Mouse (Mus musculus): ENCODE results near the gene Gjb4. TPM values are rescaled to one million over a fixed set of nuclear protein-coding genes. Genes with fewer than 3 reads are reported as not detected.

The Gjb4 gene
- total and polyA plus RNA-seq, 2 experiments: not detected

GRCm38 (mm10) chr4:127370447-127370846, 16.6 kb upstream of the Gjb4 start:
- no peak for DNase-seq (ENCODE audit: extremely low read depth, low read depth, low spot score)
- Histone ChIP-seq H3K4me1 (ENCODE audit: control insufficient read depth, insufficient read depth, low read length) (no peaks in the 10 kb centered on the region), H3K4me3 (ENCODE audit: insufficient read depth, low read depth, low read length) (no peak overlapping the region), H3K36me3 (ENCODE audit: control insufficient read depth, insufficient read depth, low read length) (no peaks in the 10 kb centered on the region), H3K9ac (ENCODE audit: low read depth, low read length) (no peak overlapping the region), H3K27me3 (ENCODE audit: control insufficient read depth, insufficient read depth, low read length) (no peaks in the 10 kb centered on the region), H3K27ac (replicated peaks; ENCODE audit: insufficient read depth, low read depth, low read length) (no peak overlapping the region), H3K79me2 (ENCODE audit: control insufficient read depth, insufficient read depth, low read length) (no peaks in the 10 kb centered on the region)
- TF ChIP-seq POLR2A (IDR thresholded peaks at IDR 0.05; ENCODE audit: extremely low read depth, insufficient read depth, low read length) (no peak), CTCF (IDR thresholded peaks at IDR 0.05; ENCODE audit: low read depth, low read length) (peak; percentile 30; the same call in 1 of the 2 replicates)
- WGBS: 58% methylated on average over 2 of the region's 2 CpGs

- no peaks in the 10 kb centered on the region for H3K27me3 ChIP-seq (ENCODE audit: control insufficient read depth, insufficient read depth, low read length)
- no peaks in the 10 kb centered on the region for H3K4me1 ChIP-seq (ENCODE audit: control insufficient read depth, insufficient read depth, low read length)
- 29% methylated on average over 13 of the region's 13 CpGs for WGBS
- no peak overlapping the region for H3K9ac ChIP-seq (ENCODE audit: low read depth, low read length)
- H3K4me3 ChIP-seq (ENCODE audit: insufficient read depth, low read depth, low read length): no peak overlapping the region
- TF ChIP-seq CTCF (IDR thresholded peaks at IDR 0.05; ENCODE audit: low read depth, low read length): peak; percentile 99
- no peak for TF ChIP-seq POLR2A (IDR thresholded peaks at IDR 0.05; ENCODE audit: extremely low read depth, insufficient read depth, low read length)
- no peaks in the 10 kb centered on the region for H3K36me3 ChIP-seq (ENCODE audit: control insufficient read depth, insufficient read depth, low read length)
- H3K79me2 ChIP-seq (ENCODE audit: control insufficient read depth, insufficient read depth, low read length): no peaks in the 10 kb centered on the region
- no peak overlapping the region for H3K27ac ChIP-seq (replicated peaks; ENCODE audit: insufficient read depth, low read depth, low read length)
- DNase-seq (ENCODE audit: extremely low read depth, low read depth, low spot score): peak; percentile 14
Observed at GRCm38 (mm10) chr4:127368379-127368973, 14.6 kb upstream of the Gjb4 start.

- no peaks in the 10 kb centered on the region for H3K27me3 ChIP-seq (ENCODE audit: control insufficient read depth, insufficient read depth, low read length)
- H3K79me2 ChIP-seq (ENCODE audit: control insufficient read depth, insufficient read depth, low read length): no peaks in the 10 kb centered on the region
- no peak for TF ChIP-seq CTCF (IDR thresholded peaks at IDR 0.05; ENCODE audit: low read depth, low read length)
- no peak for TF ChIP-seq POLR2A (IDR thresholded peaks at IDR 0.05; ENCODE audit: extremely low read depth, insufficient read depth, low read length)
- no peak overlapping the region for H3K4me3 ChIP-seq (ENCODE audit: insufficient read depth, low read depth, low read length)
- no peak for DNase-seq (ENCODE audit: extremely low read depth, low read depth, low spot score)
- H3K36me3 ChIP-seq (ENCODE audit: control insufficient read depth, insufficient read depth, low read length): no peaks in the 10 kb centered on the region
- H3K9ac ChIP-seq (ENCODE audit: low read depth, low read length): no peak overlapping the region
- no peak overlapping the region for H3K27ac ChIP-seq (replicated peaks; ENCODE audit: insufficient read depth, low read depth, low read length)
- WGBS: 26% methylated on average over 4 of the region's 4 CpGs
- H3K4me1 ChIP-seq (ENCODE audit: control insufficient read depth, insufficient read depth, low read length): no peaks in the 10 kb centered on the region
Observed at GRCm38 (mm10) chr4:127365834-127366233, 12.0 kb upstream of the Gjb4 start.

- H3K27me3 ChIP-seq (ENCODE audit: control insufficient read depth, insufficient read depth, low read length): no peaks in the 10 kb centered on the region
- no peak for DNase-seq (ENCODE audit: extremely low read depth, low read depth, low spot score)
- H3K27ac ChIP-seq (replicated peaks; ENCODE audit: insufficient read depth, low read depth, low read length): no peak overlapping the region
- H3K36me3 ChIP-seq (ENCODE audit: control insufficient read depth, insufficient read depth, low read length): no peaks in the 10 kb centered on the region
- no peaks in the 10 kb centered on the region for H3K79me2 ChIP-seq (ENCODE audit: control insufficient read depth, insufficient read depth, low read length)
- no peaks in the 10 kb centered on the region for H3K4me1 ChIP-seq (ENCODE audit: control insufficient read depth, insufficient read depth, low read length)
- whole genome bisulfite sequencing: 26% methylated on average over 5 of the region's 5 CpGs
- no peak overlapping the region for H3K4me3 ChIP-seq (ENCODE audit: insufficient read depth, low read depth, low read length)
- no peak for TF ChIP-seq CTCF (IDR thresholded peaks at IDR 0.05; ENCODE audit: low read depth, low read length)
- no peak for TF ChIP-seq POLR2A (IDR thresholded peaks at IDR 0.05; ENCODE audit: extremely low read depth, insufficient read depth, low read length)
- no peak overlapping the region for H3K9ac ChIP-seq (ENCODE audit: low read depth, low read length)
Observed at GRCm38 (mm10) chr4:127365433-127365832, 11.6 kb upstream of the Gjb4 start.

- H3K36me3 ChIP-seq (ENCODE audit: control insufficient read depth, insufficient read depth, low read length): no peaks in the 10 kb centered on the region
- no peak overlapping the region for H3K4me3 ChIP-seq (ENCODE audit: insufficient read depth, low read depth, low read length)
- no peaks in the 10 kb centered on the region for H3K79me2 ChIP-seq (ENCODE audit: control insufficient read depth, insufficient read depth, low read length)
- H3K27ac ChIP-seq (replicated peaks; ENCODE audit: insufficient read depth, low read depth, low read length): no peak overlapping the region
- no peaks in the 10 kb centered on the region for H3K27me3 ChIP-seq (ENCODE audit: control insufficient read depth, insufficient read depth, low read length)
- H3K9ac ChIP-seq (ENCODE audit: low read depth, low read length): no peak overlapping the region
- H3K4me1 ChIP-seq (ENCODE audit: control insufficient read depth, insufficient read depth, low read length): no peaks in the 10 kb centered on the region
- 63% methylated on average over 6 of the region's 6 CpGs for WGBS
- no peak for TF ChIP-seq POLR2A (IDR thresholded peaks at IDR 0.05; ENCODE audit: extremely low read depth, insufficient read depth, low read length)
- no peak for TF ChIP-seq CTCF (IDR thresholded peaks at IDR 0.05; ENCODE audit: low read depth, low read length)
- no peak for DNase-seq (ENCODE audit: extremely low read depth, low read depth, low spot score)
Observed at GRCm38 (mm10) chr4:127364431-127364830, 10.6 kb upstream of the Gjb4 start.

GRCm38 (mm10) chr4:127363331-127363730, 9.4 kb upstream of the Gjb4 start:
- no peaks in the 10 kb centered on the region for H3K4me1 ChIP-seq (ENCODE audit: control insufficient read depth, insufficient read depth, low read length)
- peak; percentile 36; the same call in 1 of the 2 replicates for TF ChIP-seq CTCF (IDR thresholded peaks at IDR 0.05; ENCODE audit: low read depth, low read length)
- TF ChIP-seq POLR2A (IDR thresholded peaks at IDR 0.05; ENCODE audit: extremely low read depth, insufficient read depth, low read length): no peak
- no peak overlapping the region for H3K27ac ChIP-seq (replicated peaks; ENCODE audit: insufficient read depth, low read depth, low read length)
- DNase-seq (ENCODE audit: extremely low read depth, low read depth, low spot score): no peak
- no peaks in the 10 kb centered on the region for H3K36me3 ChIP-seq (ENCODE audit: control insufficient read depth, insufficient read depth, low read length)
- H3K27me3 ChIP-seq (ENCODE audit: control insufficient read depth, insufficient read depth, low read length): no peaks in the 10 kb centered on the region
- no peak overlapping the region for H3K4me3 ChIP-seq (ENCODE audit: insufficient read depth, low read depth, low read length)
- no peak overlapping the region for H3K9ac ChIP-seq (ENCODE audit: low read depth, low read length)
- 54% methylated on average over 4 of the region's 4 CpGs for WGBS
- H3K79me2 ChIP-seq (ENCODE audit: control insufficient read depth, insufficient read depth, low read length): no peaks in the 10 kb centered on the region

Data from liver, adult 2 months (tissue).